Mouse (Mus musculus): ENCODE data around the gene Coq4. TPM values are rescaled to one million over a fixed set of nuclear protein-coding genes. Genes with fewer than 3 reads are reported as not detected.

The Coq4 gene
- polyA plus RNA-seq, 1 experiment from 2014 or later = 34.5 TPM

- Histone ChIP-seq H3K4me1 (ENCODE audit: control insufficient read depth, insufficient read depth, low read length) (peaks cover 14% of the 10 kb centered on the region; the same call in 1 of the 2 replicates), H3K27me3 (ENCODE audit: control insufficient read depth, insufficient read depth, low read length) (no peaks in the 10 kb centered on the region), H3K9ac (ENCODE audit: low read length) (no peak overlapping the region; the same call in 1 of the 2 replicates), H3K27ac (ENCODE audit: low read length) (peak overlapping the region; percentile 36), H3K36me3 (ENCODE audit: control insufficient read depth, insufficient read depth, low read length) (0 out of 2 replicates have a peak, but pooled peaks cover 6% of the 10 kb centered on the region), H3K9me3 (replicated peaks; ENCODE audit: control insufficient read depth, low read length) (no peaks in the 10 kb centered on the region), H3K4me3 (replicated peaks; ENCODE audit: low read length) (peak overlapping the region; percentile 23; the same call in 1 of the 2 replicates), H3K4me2 (ENCODE audit: low read depth, low read length) (no peak overlapping the region; the same call in 1 of the 2 replicates)
- peak; percentile 61; the same call in 1 of the 2 replicates for ATAC-seq (ENCODE audit: insufficient read depth, low FRiP score)
- 28% methylated on average over 8 of the region's 8 CpGs for WGBS
These were observed 30.3 kb downstream of the Coq4 start for GRCm38 (mm10) chr2:29817426-29818232.

GRCm38 (mm10) chr2:29819363-29819762 is 32.1 kb downstream of the Coq4 start:
- Histone ChIP-seq H3K4me3 (replicated peaks; ENCODE audit: low read length) (no peak overlapping the region), H3K36me3 (ENCODE audit: control insufficient read depth, insufficient read depth, low read length) (no peaks in the 10 kb centered on the region), H3K9me3 (replicated peaks; ENCODE audit: control insufficient read depth, low read length) (no peaks in the 10 kb centered on the region), H3K27me3 (ENCODE audit: control insufficient read depth, insufficient read depth, low read length) (no peaks in the 10 kb centered on the region), H3K4me2 (ENCODE audit: low read depth, low read length) (peak overlapping the region; percentile 82; the same call in 1 of the 2 replicates), H3K27ac (ENCODE audit: low read length) (peak overlapping the region; percentile 95), H3K4me1 (ENCODE audit: control insufficient read depth, insufficient read depth, low read length) (peaks cover 14% of the 10 kb centered on the region; the same call in 1 of the 2 replicates), H3K9ac (ENCODE audit: low read length) (no peak overlapping the region; the same call in 1 of the 2 replicates)
- 18% methylated on average over 2 of the region's 2 CpGs for WGBS
- no peak for ATAC-seq (ENCODE audit: insufficient read depth, low FRiP score)

- Histone ChIP-seq H3K4me1 (ENCODE audit: control insufficient read depth, insufficient read depth, low read length) (peaks cover 14% of the 10 kb centered on the region; the same call in 1 of the 2 replicates), H3K36me3 (ENCODE audit: control insufficient read depth, insufficient read depth, low read length) (no peaks in the 10 kb centered on the region), H3K9ac (ENCODE audit: low read length) (peak within 1 kb of the TSS; percentile 78), H3K27me3 (ENCODE audit: control insufficient read depth, insufficient read depth, low read length) (no peaks in the 10 kb centered on the region), H3K9me3 (replicated peaks; ENCODE audit: control insufficient read depth, low read length) (no peaks in the 10 kb centered on the region), H3K4me2 (ENCODE audit: low read depth, low read length) (peak within 1 kb of the TSS; percentile 82), H3K4me3 (replicated peaks; ENCODE audit: low read length) (peak within 1 kb of the TSS; percentile 52), H3K27ac (ENCODE audit: low read length) (peak within 1 kb of the TSS; percentile 95)
- peak; percentile 82 for ATAC-seq (ENCODE audit: insufficient read depth, low FRiP score)
- WGBS = under 1% methylated on average over 35 of the region's 35 CpGs
These were observed 32.9 kb downstream of the Coq4 start, which contains the start of gene Urm1 for GRCm38 (mm10) chr2:29820025-29820817. TSS of gene Urm1 (plus strand) at chr2:29820075.

GRCm38 (mm10) chr2:29826318-29826925 is 39.1 kb downstream of the Coq4 start:
- Histone ChIP-seq H3K9me3 (replicated peaks; ENCODE audit: control insufficient read depth, low read length) (no peaks in the 10 kb centered on the region), H3K27ac (ENCODE audit: low read length) (peak overlapping the region; percentile 97), H3K4me2 (ENCODE audit: low read depth, low read length) (peak overlapping the region; percentile 66), H3K9ac (ENCODE audit: low read length) (peak overlapping the region; percentile 82), H3K4me1 (ENCODE audit: control insufficient read depth, insufficient read depth, low read length) (peaks cover 12% of the 10 kb centered on the region), H3K4me3 (replicated peaks; ENCODE audit: low read length) (peak overlapping the region; percentile 98), H3K36me3 (ENCODE audit: control insufficient read depth, insufficient read depth, low read length) (no peaks in the 10 kb centered on the region), H3K27me3 (ENCODE audit: control insufficient read depth, insufficient read depth, low read length) (no peaks in the 10 kb centered on the region)
- WGBS = 8% methylated on average over 11 of the region's 11 CpGs
- ATAC-seq (ENCODE audit: insufficient read depth, low FRiP score) = no peak

- peaks cover 12% of the 10 kb centered on the region for H3K4me1 ChIP-seq (ENCODE audit: control insufficient read depth, insufficient read depth, low read length)
- H3K36me3 ChIP-seq (ENCODE audit: control insufficient read depth, insufficient read depth, low read length) = no peaks in the 10 kb centered on the region
- ATAC-seq (ENCODE audit: insufficient read depth, low FRiP score) = peak; percentile 98
- H3K4me2 ChIP-seq (ENCODE audit: low read depth, low read length) = peak overlapping the region; percentile 89
- under 1% methylated on average over 48 of the region's 48 CpGs for WGBS
- peak overlapping the region; percentile 86 for H3K9ac ChIP-seq (ENCODE audit: low read length)
- H3K27me3 ChIP-seq (ENCODE audit: control insufficient read depth, insufficient read depth, low read length) = no peaks in the 10 kb centered on the region
- H3K9me3 ChIP-seq (replicated peaks; ENCODE audit: control insufficient read depth, low read length) = no peaks in the 10 kb centered on the region
- H3K27ac ChIP-seq (ENCODE audit: low read length) = peak overlapping the region; percentile 97
- H3K4me3 ChIP-seq (replicated peaks; ENCODE audit: low read length) = peak overlapping the region; percentile 98
These were observed 39.8 kb downstream of the Coq4 start for GRCm38 (mm10) chr2:29826926-29827708.

GRCm38 (mm10) chr2:29827709-29828024 is 40.4 kb downstream of the Coq4 start:
- peaks cover 12% of the 10 kb centered on the region for H3K4me1 ChIP-seq (ENCODE audit: control insufficient read depth, insufficient read depth, low read length)
- no peaks in the 10 kb centered on the region for H3K27me3 ChIP-seq (ENCODE audit: control insufficient read depth, insufficient read depth, low read length)
- H3K9ac ChIP-seq (ENCODE audit: low read length) = peak overlapping the region; percentile 86
- WGBS = 3% methylated on average over 12 of the region's 12 CpGs
- peak overlapping the region; percentile 24; the same call in 1 of the 2 replicates for H3K27ac ChIP-seq (ENCODE audit: low read length)
- no peaks in the 10 kb centered on the region for H3K36me3 ChIP-seq (ENCODE audit: control insufficient read depth, insufficient read depth, low read length)
- peak overlapping the region; percentile 98 for H3K4me3 ChIP-seq (replicated peaks; ENCODE audit: low read length)
- no peaks in the 10 kb centered on the region for H3K9me3 ChIP-seq (replicated peaks; ENCODE audit: control insufficient read depth, low read length)
- ATAC-seq (ENCODE audit: insufficient read depth, low FRiP score) = no peak
- peak overlapping the region; percentile 89 for H3K4me2 ChIP-seq (ENCODE audit: low read depth, low read length)

GRCm38 (mm10) chr2:29831106-29831505 is 43.8 kb downstream of the Coq4 start:
- 84% methylated on average over 4 of the region's 4 CpGs for WGBS
- Histone ChIP-seq H3K27me3 (ENCODE audit: control insufficient read depth, insufficient read depth, low read length) (no peaks in the 10 kb centered on the region), H3K9ac (ENCODE audit: low read length) (no peak overlapping the region), H3K4me3 (replicated peaks; ENCODE audit: low read length) (no peak overlapping the region), H3K27ac (ENCODE audit: low read length) (no peak overlapping the region), H3K4me2 (ENCODE audit: low read depth, low read length) (no peak overlapping the region), H3K4me1 (ENCODE audit: control insufficient read depth, insufficient read depth, low read length) (peaks cover 11% of the 10 kb centered on the region), H3K9me3 (replicated peaks; ENCODE audit: control insufficient read depth, low read length) (no peaks in the 10 kb centered on the region), H3K36me3 (ENCODE audit: control insufficient read depth, insufficient read depth, low read length) (no peaks in the 10 kb centered on the region)
- no peak for ATAC-seq (ENCODE audit: insufficient read depth, low FRiP score)

GRCm38 (mm10) chr2:29833796-29834195 is 46.5 kb downstream of the Coq4 start:
- H3K9me3 ChIP-seq (replicated peaks; ENCODE audit: control insufficient read depth, low read length) = no peaks in the 10 kb centered on the region
- no peaks in the 10 kb centered on the region for H3K4me1 ChIP-seq (ENCODE audit: control insufficient read depth, insufficient read depth, low read length)
- H3K27ac ChIP-seq (ENCODE audit: low read length) = no peak overlapping the region
- ATAC-seq (ENCODE audit: insufficient read depth, low FRiP score) = no peak
- no peak overlapping the region for H3K4me2 ChIP-seq (ENCODE audit: low read depth, low read length)
- H3K4me3 ChIP-seq (replicated peaks; ENCODE audit: low read length) = no peak overlapping the region
- H3K36me3 ChIP-seq (ENCODE audit: control insufficient read depth, insufficient read depth, low read length) = no peaks in the 10 kb centered on the region
- no peaks in the 10 kb centered on the region for H3K27me3 ChIP-seq (ENCODE audit: control insufficient read depth, insufficient read depth, low read length)
- 92% methylated on average over 5 of the region's 5 CpGs for WGBS
- no peak overlapping the region for H3K9ac ChIP-seq (ENCODE audit: low read length)

Measured in stomach, embryonic 16.5 days (tissue).